Mouse (Mus musculus) brain, embryonic 14.5 days (tissue): Measurements from ENCODE around the gene Atp5h.

Source experiments
- CTCF ChIP-seq: fragments of 200-500 bp; IDR thresholded peaks from 2 replicates; pipeline ENCODE4 v1.5.1; 2012; ENCODE audit warnings: inconsistent platforms, mild to moderate bottlenecking, moderate library complexity, borderline replicate concordance; ENCODE audit not compliant: insufficient read depth, insufficient read length; ENCODE audit errors: extremely low read depth
- POLR2A ChIP-seq: fragments of 200-500 bp; IDR thresholded peaks from 2 replicates; pipeline ENCODE4 v1.6.1; 2012; ENCODE audit warnings: mild to moderate bottlenecking, inconsistent platforms, borderline replicate concordance; ENCODE audit not compliant: poor library complexity, insufficient read depth, insufficient read length, severe bottlenecking; ENCODE audit errors: extremely low read depth

DNA sequence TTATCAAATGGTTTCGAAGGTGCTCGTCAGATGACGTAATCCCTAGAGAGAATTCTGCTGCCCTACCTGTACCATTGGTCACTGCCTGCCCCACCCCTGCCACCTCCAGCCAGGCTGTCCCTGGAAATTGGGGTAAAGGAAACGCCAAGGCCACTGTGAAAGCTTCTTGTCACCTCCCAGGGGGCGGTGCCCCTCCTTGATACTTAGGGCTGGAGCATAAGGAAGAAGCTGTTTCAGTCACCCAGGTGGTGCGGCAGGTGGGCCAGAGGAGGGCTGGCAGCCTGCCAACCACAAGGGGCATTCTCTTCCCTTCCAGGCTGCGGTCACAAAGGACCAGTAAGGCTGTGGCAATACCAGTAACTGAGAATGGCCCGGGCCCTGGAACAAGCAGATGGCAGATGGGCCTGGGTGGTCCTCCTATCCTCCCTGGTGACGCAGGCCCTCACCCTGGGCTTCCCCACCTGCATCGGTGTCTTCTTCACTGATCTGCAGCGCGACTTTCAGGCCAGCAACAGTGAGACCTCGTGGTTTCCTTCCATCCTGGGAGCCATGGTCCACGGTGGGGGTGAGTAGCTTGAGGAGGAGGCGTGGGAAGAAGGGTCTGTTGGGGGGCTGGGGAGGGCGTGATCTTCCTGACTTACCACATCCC lies 42.6 kb upstream of the Atp5h start, which contains the start of gene Slc16a5:
- TF ChIP-seq CTCF (no peak), POLR2A (no peak)
